Mouse (Mus musculus): ENCODE data around the gene Ubxn2a. TPM values are rescaled to one million over a fixed set of nuclear protein-coding genes. Genes with fewer than 3 reads are reported as not detected.
A peak's percentile ranks its signal among the peaks of the same experiment; 100 is the strongest.

The Ubxn2a gene
- polyA plus RNA-seq, 1 experiment from 2014 or later, result 27.0 TPM

DNA sequence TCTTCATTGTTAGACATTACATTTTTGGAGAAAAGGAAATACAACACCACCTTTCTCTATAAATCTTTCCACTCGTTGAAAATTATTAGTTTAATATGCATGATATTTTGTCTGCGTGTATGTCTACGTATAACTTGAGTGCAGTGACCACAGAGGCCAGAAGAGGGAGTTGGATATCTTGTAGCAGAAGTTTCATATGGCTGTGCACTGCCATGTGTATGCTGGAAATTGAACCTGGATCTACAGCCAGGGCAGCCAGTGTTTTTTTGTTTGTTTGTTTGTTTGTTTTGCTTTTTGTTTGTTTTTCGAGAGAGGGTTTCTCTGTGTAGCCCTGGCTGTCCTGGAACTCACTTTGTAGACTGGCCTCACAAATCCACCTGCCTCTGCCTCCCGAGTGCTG lies 28.5 kb downstream of the Ubxn2a start:
- peak; percentile 16; the same call in 1 of the 2 replicates for TF ChIP-seq CTCF (IDR thresholded peaks at IDR 0.05; ENCODE audit: low read depth)
- Histone ChIP-seq H3K9me3 (ENCODE audit: low read depth, low read length) (no peaks in the 10 kb centered on the region), H3K27me3 (ENCODE audit: insufficient read depth, low read length) (no peaks in the 10 kb centered on the region), H3K36me3 (ENCODE audit: insufficient read depth) (peaks cover 14% of the 10 kb centered on the region), H3K4me2 (no peak overlapping the region), H3K4me1 (ENCODE audit: insufficient read depth) (peaks cover under 1% of the 10 kb centered on the region; the same call in 1 of the 2 replicates), H3K9ac (no peak overlapping the region), H3K27ac (ENCODE audit: low read depth) (no peak overlapping the region), H3K4me3 (ENCODE audit: low read depth, low read length) (no peak overlapping the region)
- 94% methylated on average over 5 of the region's 5 CpGs for WGBS
- ATAC-seq (ENCODE audit: insufficient read depth), result no peak
- peak; percentile 27 for DNase-seq

DNA sequence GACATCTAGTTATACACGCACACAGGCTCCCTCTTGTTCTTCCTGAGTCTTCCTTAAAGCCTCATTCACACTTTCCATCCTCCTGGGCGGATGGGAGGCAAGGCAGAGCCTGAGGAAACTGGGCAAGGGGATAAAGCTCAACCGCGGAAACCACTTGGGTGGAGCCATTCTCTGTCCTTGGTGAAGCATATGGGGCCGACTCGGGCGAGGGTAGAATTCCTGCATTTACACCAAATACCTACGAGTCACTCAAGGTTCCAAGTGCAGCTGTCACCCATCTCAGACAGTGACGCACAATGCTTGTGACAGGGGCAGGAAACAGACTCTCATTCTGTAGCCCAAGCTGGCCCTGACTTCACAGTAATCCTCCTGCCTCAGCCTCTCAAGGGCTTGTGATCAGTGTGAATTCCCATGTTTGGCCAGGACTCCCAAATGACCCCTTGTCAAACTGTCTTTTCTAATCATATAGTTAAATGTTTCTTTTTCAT lies 29.2 kb downstream of the Ubxn2a start:
- no peak for ATAC-seq (ENCODE audit: insufficient read depth)
- no peak overlapping the region for H3K9ac ChIP-seq
- H3K4me2 ChIP-seq, result no peak overlapping the region
- H3K36me3 ChIP-seq (ENCODE audit: insufficient read depth), result peaks cover 10% of the 10 kb centered on the region
- H3K4me1 ChIP-seq (ENCODE audit: insufficient read depth), result peaks cover 5% of the 10 kb centered on the region
- no peaks in the 10 kb centered on the region for H3K9me3 ChIP-seq (ENCODE audit: low read depth, low read length)
- H3K27me3 ChIP-seq (ENCODE audit: insufficient read depth, low read length), result no peaks in the 10 kb centered on the region
- no peak overlapping the region for H3K27ac ChIP-seq (ENCODE audit: low read depth)
- DNase-seq, result no peak
- H3K4me3 ChIP-seq (ENCODE audit: low read depth, low read length), result no peak overlapping the region
- whole genome bisulfite sequencing, result 79% methylated on average over 9 of the region's 9 CpGs
- no peak for TF ChIP-seq CTCF (IDR thresholded peaks at IDR 0.05; ENCODE audit: low read depth)

DNA sequence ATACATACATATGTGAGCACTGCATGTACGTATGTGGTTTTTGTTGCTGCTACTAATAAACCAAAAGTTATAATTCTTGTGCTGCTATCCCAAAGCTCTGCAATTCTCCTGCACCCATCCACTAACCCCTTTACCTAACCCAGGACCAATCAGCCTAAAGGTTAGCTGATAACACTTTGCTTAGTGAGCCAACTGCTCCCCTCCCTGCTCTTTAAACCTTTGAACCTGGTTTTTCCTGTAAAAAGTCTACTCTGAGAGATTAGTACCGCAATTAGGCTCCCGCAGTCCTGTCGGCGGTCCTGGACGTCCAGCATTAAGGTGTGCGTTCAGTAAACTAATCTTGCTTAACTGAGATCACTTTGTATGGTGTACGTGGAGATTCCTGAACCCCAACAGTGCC lies 31.9 kb downstream of the Ubxn2a start:
- WGBS, result 80% methylated on average over 8 of the region's 8 CpGs
- Histone ChIP-seq H3K4me3 (ENCODE audit: low read depth, low read length) (no peak overlapping the region), H3K36me3 (ENCODE audit: insufficient read depth) (0 out of 2 replicates have a peak, but pooled peaks cover 2% of the 10 kb centered on the region), H3K4me2 (no peak overlapping the region), H3K27me3 (ENCODE audit: insufficient read depth, low read length) (no peaks in the 10 kb centered on the region), H3K9me3 (ENCODE audit: low read depth, low read length) (no peaks in the 10 kb centered on the region), H3K9ac (no peak overlapping the region), H3K27ac (ENCODE audit: low read depth) (no peak overlapping the region), H3K4me1 (ENCODE audit: insufficient read depth) (peaks cover 5% of the 10 kb centered on the region)
- ATAC-seq (ENCODE audit: insufficient read depth) (no peak), DNase-seq (no peak)
- TF ChIP-seq CTCF (IDR thresholded peaks at IDR 0.05; ENCODE audit: low read depth), result no peak

DNA sequence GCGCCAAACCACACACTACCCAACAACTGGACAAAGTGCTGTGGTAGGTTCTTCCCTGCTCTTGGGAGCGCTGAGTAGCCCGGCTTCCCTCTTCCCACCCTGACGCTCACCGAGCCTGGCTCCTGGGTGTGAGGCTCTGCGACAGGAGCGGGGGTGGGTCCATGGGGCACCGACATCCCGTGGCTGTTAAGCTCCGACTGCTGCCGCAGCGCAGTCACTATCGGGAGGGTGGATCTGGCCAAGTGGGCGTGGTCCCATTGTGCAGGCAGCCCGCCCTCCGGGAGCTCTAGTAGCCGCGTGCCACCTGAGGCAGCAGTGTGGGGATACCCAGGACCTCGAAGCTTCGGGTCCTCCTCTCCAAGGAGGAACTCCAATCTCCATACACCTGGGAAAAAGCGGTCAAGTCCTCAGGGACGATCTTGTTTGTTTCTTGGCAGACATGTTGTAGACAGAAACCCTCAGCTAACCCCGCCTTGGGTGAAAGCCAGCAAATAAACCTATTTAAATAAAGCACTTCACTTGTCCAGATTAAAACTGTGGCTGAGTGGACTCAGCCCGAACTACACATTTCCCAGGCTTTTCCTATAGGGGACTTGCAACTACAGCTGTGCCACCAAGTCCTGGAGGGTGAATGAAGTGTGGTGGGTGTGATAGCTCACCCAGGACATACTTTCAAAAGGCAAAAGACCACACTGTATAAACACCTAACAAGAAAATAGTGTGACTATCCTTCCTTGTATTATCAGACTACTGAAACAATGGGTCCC lies 33.2 kb downstream of the Ubxn2a start, which contains the start of gene Mfsd2b:
TSS of gene Mfsd2b (minus strand) at position 199 of the 767 bp plus-strand sequence.
- H3K36me3 ChIP-seq (ENCODE audit: insufficient read depth), result no peaks in the 10 kb centered on the region
- peak; percentile 94 for ATAC-seq (ENCODE audit: insufficient read depth)
- WGBS, result 2% methylated on average over 24 of the region's 24 CpGs
- peak within 1 kb of the TSS; percentile 50 for H3K9ac ChIP-seq
- H3K4me2 ChIP-seq, result peak within 1 kb of the TSS; percentile 64
- H3K4me3 ChIP-seq (ENCODE audit: low read depth, low read length), result peak within 1 kb of the TSS; percentile 32
- H3K27ac ChIP-seq (ENCODE audit: low read depth), result peak within 1 kb of the TSS; percentile 38
- TF ChIP-seq CTCF (IDR thresholded peaks at IDR 0.05; ENCODE audit: low read depth), result no peak
- no peaks in the 10 kb centered on the region for H3K27me3 ChIP-seq (ENCODE audit: insufficient read depth, low read length)
- peaks cover 5% of the 10 kb centered on the region for H3K4me1 ChIP-seq (ENCODE audit: insufficient read depth)
- no peaks in the 10 kb centered on the region for H3K9me3 ChIP-seq (ENCODE audit: low read depth, low read length)
- peak; percentile 90 for DNase-seq

DNA sequence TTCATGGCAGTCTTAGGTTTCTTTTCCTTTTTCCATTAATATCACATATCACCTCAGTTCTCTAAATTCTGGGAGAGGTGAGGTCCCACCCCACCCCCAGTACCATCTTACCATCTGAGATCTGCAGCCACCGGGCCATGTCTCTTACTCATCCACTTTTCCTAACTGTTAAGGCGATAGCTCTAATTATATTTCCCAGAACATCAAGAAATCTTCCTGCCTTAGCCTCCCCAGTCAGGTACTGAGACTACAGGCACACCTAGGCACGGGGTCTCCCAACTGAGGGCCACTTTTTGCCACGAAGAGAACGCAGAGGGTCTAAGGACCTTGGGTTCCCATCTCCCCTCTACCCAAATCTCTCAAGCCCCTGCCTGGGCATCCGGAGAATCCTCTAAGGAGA lies 34.0 kb downstream of the Ubxn2a start:
- ATAC-seq (ENCODE audit: insufficient read depth), result no peak
- H3K27ac ChIP-seq (ENCODE audit: low read depth), result peak overlapping the region; percentile 38; the same call in 1 of the 2 replicates
- whole genome bisulfite sequencing, result 69% methylated on average over 6 of the region's 6 CpGs
- peak overlapping the region; percentile 32 for H3K4me3 ChIP-seq (ENCODE audit: low read depth, low read length)
- DNase-seq, result no peak
- peak overlapping the region; percentile 50 for H3K9ac ChIP-seq
- no peak for TF ChIP-seq CTCF (IDR thresholded peaks at IDR 0.05; ENCODE audit: low read depth)
- H3K4me1 ChIP-seq (ENCODE audit: insufficient read depth), result peaks cover 5% of the 10 kb centered on the region
- H3K27me3 ChIP-seq (ENCODE audit: insufficient read depth, low read length), result no peaks in the 10 kb centered on the region
- H3K9me3 ChIP-seq (ENCODE audit: low read depth, low read length), result no peaks in the 10 kb centered on the region
- H3K36me3 ChIP-seq (ENCODE audit: insufficient read depth), result no peaks in the 10 kb centered on the region
- peak overlapping the region; percentile 64 for H3K4me2 ChIP-seq

DNA sequence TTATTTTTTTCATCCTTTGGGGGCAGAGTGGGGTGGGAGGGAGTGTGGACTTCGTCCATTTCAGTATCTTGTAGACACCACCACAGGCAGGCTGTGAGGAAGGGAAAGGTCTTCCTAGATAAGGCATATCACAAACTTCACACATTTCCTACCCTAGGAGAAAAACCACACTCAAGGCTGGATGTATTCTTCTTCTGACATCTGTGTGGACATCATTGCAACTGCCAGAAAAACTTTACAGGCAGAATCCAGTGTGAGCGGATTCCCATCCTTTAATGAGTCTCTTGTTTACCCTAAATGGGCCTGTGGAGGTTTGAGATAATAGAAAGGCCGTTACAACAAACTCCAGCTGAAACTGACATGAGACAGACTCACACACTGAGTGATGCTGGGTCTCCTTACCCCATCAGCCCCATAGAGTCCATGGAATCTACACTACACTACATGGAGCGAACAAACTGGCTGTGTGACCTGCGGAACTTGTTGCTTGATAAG lies 34.5 kb downstream of the Ubxn2a start:
- Histone ChIP-seq H3K27ac (ENCODE audit: low read depth) (peak overlapping the region; percentile 38; the same call in 1 of the 2 replicates), H3K4me1 (ENCODE audit: insufficient read depth) (peaks cover 5% of the 10 kb centered on the region), H3K4me2 (peak overlapping the region; percentile 64; the same call in 1 of the 2 replicates), H3K9ac (no peak overlapping the region), H3K36me3 (ENCODE audit: insufficient read depth) (no peaks in the 10 kb centered on the region), H3K9me3 (ENCODE audit: low read depth, low read length) (no peaks in the 10 kb centered on the region), H3K4me3 (ENCODE audit: low read depth, low read length) (peak overlapping the region; percentile 32; the same call in 1 of the 2 replicates), H3K27me3 (ENCODE audit: insufficient read depth, low read length) (no peaks in the 10 kb centered on the region)
- TF ChIP-seq CTCF (IDR thresholded peaks at IDR 0.05; ENCODE audit: low read depth), result no peak
- DNase-seq, result peak; percentile 42
- 51% methylated on average over 5 of the region's 5 CpGs for WGBS
- peak; percentile 30; the same call in 1 of the 2 replicates for ATAC-seq (ENCODE audit: insufficient read depth)

DNA sequence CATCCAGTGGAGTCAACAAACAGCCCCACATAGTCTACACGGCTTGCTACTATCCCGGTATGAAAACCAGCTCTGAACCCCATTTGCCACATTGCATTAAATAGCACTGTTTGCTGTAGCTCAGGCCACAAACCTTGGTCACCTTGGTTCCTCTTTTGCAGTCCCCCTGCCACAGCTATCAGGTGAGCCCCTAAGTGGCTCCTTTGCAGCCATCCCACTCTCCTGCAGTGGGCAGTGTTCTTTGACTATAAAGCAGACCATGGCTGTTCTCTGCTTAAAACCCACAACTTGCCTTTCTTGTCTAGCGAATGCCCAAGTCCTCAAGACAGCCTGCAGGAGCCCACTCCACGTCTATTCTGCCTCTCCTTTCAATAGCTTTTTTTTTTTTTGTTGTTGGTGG lies 35.2 kb downstream of the Ubxn2a start:
- H3K27me3 ChIP-seq (ENCODE audit: insufficient read depth, low read length), result no peaks in the 10 kb centered on the region
- peaks cover 5% of the 10 kb centered on the region for H3K4me1 ChIP-seq (ENCODE audit: insufficient read depth)
- 51% methylated on average over 4 of the region's 4 CpGs for WGBS
- no peak overlapping the region for H3K9ac ChIP-seq
- TF ChIP-seq CTCF (IDR thresholded peaks at IDR 0.05; ENCODE audit: low read depth), result no peak
- H3K9me3 ChIP-seq (ENCODE audit: low read depth, low read length), result no peaks in the 10 kb centered on the region
- H3K36me3 ChIP-seq (ENCODE audit: insufficient read depth), result no peaks in the 10 kb centered on the region
- no peak for ATAC-seq (ENCODE audit: insufficient read depth)
- H3K27ac ChIP-seq (ENCODE audit: low read depth), result peak overlapping the region; percentile 12; the same call in 1 of the 2 replicates
- peak; percentile 11 for DNase-seq
- no peak overlapping the region for H3K4me3 ChIP-seq (ENCODE audit: low read depth, low read length)
- peak overlapping the region; percentile 18; the same call in 1 of the 2 replicates for H3K4me2 ChIP-seq

Measured in lung, embryonic 14.5 days (tissue).